Mouse (Mus musculus) lung, embryonic 16.5 days (tissue): ENCODE data around the gene Cln5. TPM values are rescaled to one million over a fixed set of nuclear protein-coding genes. Genes with fewer than 3 reads are reported as not detected.

Experiments
- polyA plus RNA-seq: library from polyadenylated mRNA; unstranded; fragments of >200 nt; fragmentation: Nextera tagmentation; extraction: Ambion mirVana; gene quantifications from 2 replicates; pipeline ENCODE4 v1.2.1, GENCODE M21; 2015

The Cln5 gene
- polyA plus RNA-seq, 1 experiment from 2014 or later, result 32.5 TPM

Other genes starting within 250 kb of the Cln5 start
- gene Kctd12, start 87.6 kb upstream of the Cln5 start, polyA plus RNA-seq, result 6.7 and 7.1 TPM in 2 replicates
- gene Acod1, start 23.2 kb upstream of the Cln5 start, polyA plus RNA-seq, result not detected in 2 replicates
- gene Fbxl3, start 29.4 kb downstream of the Cln5 start, polyA plus RNA-seq, result 22.6 and 24.7 TPM in 2 replicates